Mouse (Mus musculus): Measurements from ENCODE around the gene Trp53rkb.

Gene Trp53rkb

GRCm38 (mm10) chr2:166791738-166792137, 593 bp upstream of the Trp53rkb start:
- in situ Hi-C loops (cut with MboI; ENCODE audit: unreplicated experiment in 2 of 2) = loop anchor here in 1 of 2 experiments (10.0 kb wide), 1 partner anchor 213 kb away; no protein-coding TSS in a partner anchor

- in situ Hi-C loops (cut with MboI; ENCODE audit: unreplicated experiment in 2 of 2) = loop anchor here in 1 of 2 experiments (10.0 kb wide), 1 partner anchor 211 kb away; no protein-coding TSS in a partner anchor
These were observed 1.3 kb downstream of the Trp53rkb start for GRCm38 (mm10) chr2:166793542-166794214.

- in situ Hi-C loops (cut with MboI; ENCODE audit: unreplicated experiment in 2 of 2) = loop anchor here in 1 of 2 experiments (10.0 kb wide), 1 partner anchor 205 kb away; no protein-coding TSS in a partner anchor
These were observed 7.5 kb downstream of the Trp53rkb start for GRCm38 (mm10) chr2:166799615-166800472.

- in situ Hi-C loops (cut with MboI; ENCODE audit: unreplicated experiment in 2 of 2) = no loop called here
These were observed 8.1 kb downstream of the Trp53rkb start for GRCm38 (mm10) chr2:166800473-166800857.

GRCm38 (mm10) chr2:166801436-166801835, 9.1 kb downstream of the Trp53rkb start:
- in situ Hi-C loops (cut with MboI; ENCODE audit: unreplicated experiment in 2 of 2) = no loop called here

- in situ Hi-C loops (cut with MboI; ENCODE audit: unreplicated experiment in 2 of 2) = no loop called here
These were observed 11.0 kb downstream of the Trp53rkb start for GRCm38 (mm10) chr2:166803298-166803697.

- in situ Hi-C loops (cut with MboI; ENCODE audit: unreplicated experiment in 2 of 2) = no loop called here
These were observed 13.2 kb downstream of the Trp53rkb start, which contains the start of gene Arfgef2 for GRCm38 (mm10) chr2:166805250-166806172. TSS of gene Arfgef2 (plus strand) at chr2:166805588.

- in situ Hi-C loops (cut with MboI; ENCODE audit: unreplicated experiment in 2 of 2) = no loop called here
These were observed 13.9 kb downstream of the Trp53rkb start for GRCm38 (mm10) chr2:166806173-166806705.

- in situ Hi-C loops (cut with MboI; ENCODE audit: unreplicated experiment in 2 of 2) = no loop called here
These were observed 14.5 kb downstream of the Trp53rkb start for GRCm38 (mm10) chr2:166806813-166807212.

GRCm38 (mm10) chr2:166809499-166809898, 17.2 kb downstream of the Trp53rkb start:
- in situ Hi-C loops (cut with MboI; ENCODE audit: unreplicated experiment in 2 of 2) = no loop called here

GRCm38 (mm10) chr2:166810821-166811220, 18.5 kb downstream of the Trp53rkb start:
- in situ Hi-C loops (cut with MboI; ENCODE audit: unreplicated experiment in 2 of 2) = no loop called here

- in situ Hi-C loops (cut with MboI; ENCODE audit: unreplicated experiment in 2 of 2) = no loop called here
These were observed 26.3 kb downstream of the Trp53rkb start for GRCm38 (mm10) chr2:166818463-166819143.

GRCm38 (mm10) chr2:166819849-166820248, 27.5 kb downstream of the Trp53rkb start:
- in situ Hi-C loops (cut with MboI; ENCODE audit: unreplicated experiment in 2 of 2) = no loop called here

GRCm38 (mm10) chr2:166820844-166821243, 28.5 kb downstream of the Trp53rkb start:
- in situ Hi-C loops (cut with MboI; ENCODE audit: unreplicated experiment in 2 of 2) = no loop called here

- in situ Hi-C loops (cut with MboI; ENCODE audit: unreplicated experiment in 2 of 2) = no loop called here
These were observed 29.1 kb downstream of the Trp53rkb start for GRCm38 (mm10) chr2:166821406-166821805.

- in situ Hi-C loops (cut with MboI; ENCODE audit: unreplicated experiment in 2 of 2) = no loop called here
These were observed 29.9 kb downstream of the Trp53rkb start for GRCm38 (mm10) chr2:166822119-166822826.

GRCm38 (mm10) chr2:166822901-166823300, 30.6 kb downstream of the Trp53rkb start:
- in situ Hi-C loops (cut with MboI; ENCODE audit: unreplicated experiment in 2 of 2) = no loop called here

- in situ Hi-C loops (cut with MboI; ENCODE audit: unreplicated experiment in 2 of 2) = no loop called here
These were observed 32.1 kb downstream of the Trp53rkb start for GRCm38 (mm10) chr2:166824386-166824785.

GRCm38 (mm10) chr2:166824998-166825397, 32.7 kb downstream of the Trp53rkb start:
- in situ Hi-C loops (cut with MboI; ENCODE audit: unreplicated experiment in 2 of 2) = loop anchor here in 1 of 2 experiments (25.0 kb wide), 1 partner anchor 738 kb away; no protein-coding TSS in a partner anchor

All from v-Abl transformed pro-B cells (cell line).